Mouse (Mus musculus) lung, postnatal 14 days (tissue): ENCODE results near the gene Tenm3.

Experiments used
- DNase-seq: peaks from one replicate; pipeline ENCODE4 v3.0.0; 2021

The Tenm3 gene

GRCm38 (mm10) chr8:48740147-48740881 is 103.4 kb downstream of the Tenm3 start:
- DNase-seq = no peak

GRCm38 (mm10) chr8:48733731-48734130 is 110.0 kb downstream of the Tenm3 start:
- no peak for DNase-seq

- no peak for DNase-seq
Observed at GRCm38 (mm10) chr8:48733057-48733456, 110.7 kb downstream of the Tenm3 start.

GRCm38 (mm10) chr8:48730701-48731100 is 113.0 kb downstream of the Tenm3 start:
- DNase-seq = no peak

- no peak for DNase-seq
Observed at GRCm38 (mm10) chr8:48728833-48729690, 114.7 kb downstream of the Tenm3 start.

- DNase-seq = no peak
Observed at GRCm38 (mm10) chr8:48728006-48728405, 115.7 kb downstream of the Tenm3 start.

GRCm38 (mm10) chr8:48722744-48723143 is 121.0 kb downstream of the Tenm3 start:
- DNase-seq = no peak

- no peak for DNase-seq
Observed at GRCm38 (mm10) chr8:48722318-48722717, 121.4 kb downstream of the Tenm3 start.

- DNase-seq = no peak
Observed at GRCm38 (mm10) chr8:48721376-48721775, 122.4 kb downstream of the Tenm3 start.

GRCm38 (mm10) chr8:48715616-48716015 is 128.1 kb downstream of the Tenm3 start:
- DNase-seq = no peak

GRCm38 (mm10) chr8:48706666-48707065 is 137.1 kb downstream of the Tenm3 start:
- no peak for DNase-seq

- no peak for DNase-seq
Observed at GRCm38 (mm10) chr8:48704885-48705515, 138.8 kb downstream of the Tenm3 start.

GRCm38 (mm10) chr8:48704485-48704884 is 139.3 kb downstream of the Tenm3 start:
- DNase-seq = no peak

- no peak for DNase-seq
Observed at GRCm38 (mm10) chr8:48690665-48691395, 152.9 kb downstream of the Tenm3 start.

- no peak for DNase-seq
Observed at GRCm38 (mm10) chr8:48688706-48689105, 155.0 kb downstream of the Tenm3 start.

GRCm38 (mm10) chr8:48688188-48688587 is 155.6 kb downstream of the Tenm3 start:
- no peak for DNase-seq

- DNase-seq = no peak
Observed at GRCm38 (mm10) chr8:48673476-48673875, 170.3 kb downstream of the Tenm3 start.

GRCm38 (mm10) chr8:48672471-48672870 is 171.3 kb downstream of the Tenm3 start:
- no peak for DNase-seq

GRCm38 (mm10) chr8:48671318-48671717 is 172.4 kb downstream of the Tenm3 start:
- DNase-seq = no peak

- DNase-seq = no peak
Observed at GRCm38 (mm10) chr8:48670895-48671294, 172.9 kb downstream of the Tenm3 start.

- DNase-seq = no peak
Observed at GRCm38 (mm10) chr8:48670387-48670786, 173.4 kb downstream of the Tenm3 start.

- DNase-seq = no peak
Observed at GRCm38 (mm10) chr8:48665193-48665592, 178.6 kb downstream of the Tenm3 start.

GRCm38 (mm10) chr8:48659226-48659625 is 184.5 kb downstream of the Tenm3 start:
- DNase-seq = no peak
